Mouse (Mus musculus) CH12.LX (cell line): ENCODE measurements at regions not wholly inside any gene's neighbourhood (a gene's known extent, or its start where the extent isn't known, plus 50 kb on each side); places are given as distances from the start of the nearest gene placed in this dataset.
A peak's percentile ranks its signal among the peaks of the same experiment; 100 is the strongest.

ENCODE experiments used
- DNase-seq: peaks from one replicate; pipeline ENCODE4 v3.0.0-alpha.2; 2013; ENCODE audit errors: extremely low read depth
- H3K27ac ChIP-seq: 2 replicates; pipeline ENCODE4 v1.5.1; 2012; ENCODE audit warnings: low read depth, mild to moderate bottlenecking, control low read depth, moderate library complexity; ENCODE audit not compliant: insufficient read depth
- H3K27me3 ChIP-seq: replicated peaks from 2 replicates; pipeline ENCODE3; 2012; ENCODE audit warnings: inconsistent platforms
- H3K36me3 ChIP-seq, 2 experiments: replicated peaks in 1 of 2; 2 replicates each; pipeline versions ENCODE3 to v1.6.1; 2012; ENCODE audit warnings: inconsistent platforms in 1 of 2, low read length in 1 of 2, mild to moderate bottlenecking in 1 of 2, mixed read lengths in 1 of 2, moderate library complexity in 1 of 2; ENCODE audit not compliant: control insufficient read depth in 1 of 2, insufficient read depth in 1 of 2
- H3K4me1 ChIP-seq, 2 experiments: 2 replicates each; pipeline ENCODE4 v1.6.1; 2012; ENCODE audit warnings: inconsistent platforms in 1 of 2, moderate library complexity in 1 of 2; ENCODE audit not compliant: insufficient read depth in 2 of 2, control insufficient read depth in 1 of 2
- H3K4me2 ChIP-seq: 2 replicates; pipeline ENCODE4 v1.6.1; 2012; ENCODE audit warnings: low read depth, mild to moderate bottlenecking, control low read depth; ENCODE audit not compliant: poor library complexity, insufficient read depth, severe bottlenecking
- H3K4me3 ChIP-seq, 3 experiments: fragments of 150-350 bp in 1 of 3; sonication (generic) in 1 of 3; replicated peaks in 1 of 3; 2 replicates each; pipeline versions ENCODE3 to v1.5.1; 2011 to 2012; ENCODE audit warnings: low read depth in 2 of 3, low read length in 2 of 3, mild to moderate bottlenecking in 2 of 3, moderate library complexity in 2 of 3, control low read depth in 1 of 3, improper control_type of control experiment in 1 of 3, inconsistent platforms in 1 of 3, mixed read lengths in 1 of 3; ENCODE audit not compliant: poor library complexity in 1 of 3
- H3K79me2 ChIP-seq: replicated peaks from 2 replicates; pipeline ENCODE4 v1.6.1; 2012; ENCODE audit warnings: mild to moderate bottlenecking, moderate library complexity; ENCODE audit not compliant: control insufficient read depth, poor library complexity, insufficient read depth, severe bottlenecking; ENCODE audit errors: extremely low read depth
- H3K9ac ChIP-seq: 2 replicates; pipeline ENCODE4 v1.6.1; 2012; ENCODE audit warnings: low read depth, mild to moderate bottlenecking, control low read depth, moderate library complexity; ENCODE audit not compliant: insufficient read depth
- H3K9me3 ChIP-seq: replicated peaks from 2 replicates; pipeline ENCODE3; 2012; ENCODE audit warnings: low read length, inconsistent platforms, mixed read lengths
- BHLHE40 ChIP-seq: IDR thresholded peaks from 2 replicates; pipeline ENCODE4 v1.6.1; 2011; ENCODE audit warnings: mild to moderate bottlenecking, low read depth, low read length, improper control_type of control experiment
- CHD1 ChIP-seq: IDR thresholded peaks from 2 replicates; pipeline ENCODE4 v1.6.1; 2012; ENCODE audit warnings: low read depth, low read length, improper control_type of control experiment, inconsistent platforms
- CHD2 ChIP-seq: IDR thresholded peaks from 2 replicates; pipeline ENCODE4 v1.6.1; 2011; ENCODE audit warnings: low read length, improper control_type of control experiment
- EP300 ChIP-seq: IDR thresholded peaks from 2 replicates; pipeline ENCODE4 v1.6.1; 2011; ENCODE audit warnings: low read length, improper control_type of control experiment
- ETS1 ChIP-seq: conservative IDR thresholded peaks from 2 replicates; pipeline ENCODE4 v1.6.1; 2012; ENCODE audit warnings: low read depth, mild to moderate bottlenecking, inconsistent platforms, low read length, improper control_type of control experiment, moderate library complexity
- HCFC1 ChIP-seq: IDR thresholded peaks from 2 replicates; pipeline ENCODE4 v1.6.1; 2012; ENCODE audit warnings: low read depth, mild to moderate bottlenecking, inconsistent platforms, low read length, improper control_type of control experiment
- IRF4 ChIP-seq: IDR thresholded peaks from 2 replicates; pipeline ENCODE4 v1.6.1; 2014; ENCODE audit warnings: low read depth, mild to moderate bottlenecking, inconsistent platforms, low read length, improper control_type of control experiment
- JUND ChIP-seq: conservative IDR thresholded peaks from 2 replicates; pipeline ENCODE4 v1.6.1; 2011; ENCODE audit warnings: low read depth, low read length, improper control_type of control experiment
- MAX ChIP-seq: IDR thresholded peaks from 2 replicates; pipeline ENCODE4 v1.6.1; 2011; ENCODE audit warnings: low read length, improper control_type of control experiment
- MAZ ChIP-seq: IDR thresholded peaks from 2 replicates; pipeline ENCODE4 v1.6.1; 2012; ENCODE audit warnings: low read depth, mild to moderate bottlenecking, inconsistent platforms, low read length, improper control_type of control experiment, moderate library complexity
- MEF2A ChIP-seq: IDR thresholded peaks from 2 replicates; pipeline ENCODE4 v1.6.1; 2014; ENCODE audit warnings: low read depth, mild to moderate bottlenecking, inconsistent platforms, low read length, improper control_type of control experiment, borderline replicate concordance
- MXI1 ChIP-seq: IDR thresholded peaks from 2 replicates; pipeline ENCODE4 v1.6.1; 2011; ENCODE audit warnings: mild to moderate bottlenecking, low read depth, low read length, improper control_type of control experiment
- MYC ChIP-seq: IDR thresholded peaks from 2 replicates; pipeline ENCODE4 v1.6.1; 2011; ENCODE audit warnings: low read depth, mild to moderate bottlenecking, improper control_type of control experiment, low read length
- NELFE ChIP-seq: IDR thresholded peaks from 2 replicates; pipeline ENCODE4 v1.6.1; 2011; ENCODE audit warnings: low read depth, low read length, improper control_type of control experiment
- PAX5 ChIP-seq: IDR thresholded peaks from 2 replicates; pipeline ENCODE4 v1.6.1; 2012; ENCODE audit warnings: low read length, inconsistent platforms, mixed read lengths
- POLR2A ChIP-seq: IDR thresholded peaks from 2 replicates; pipeline ENCODE4 v1.6.1; 2011; ENCODE audit warnings: low read depth, mild to moderate bottlenecking, improper control_type of control experiment, low read length
- RCOR1 ChIP-seq: conservative IDR thresholded peaks from 2 replicates; pipeline ENCODE4 v1.6.1; 2012; ENCODE audit warnings: low read depth, mild to moderate bottlenecking, inconsistent platforms, low read length, improper control_type of control experiment
- SIN3A ChIP-seq: IDR thresholded peaks from 2 replicates; pipeline ENCODE4 v1.6.1; 2012; ENCODE audit warnings: low read length, improper control_type of control experiment, inconsistent platforms
- TCF12 ChIP-seq: IDR thresholded peaks from 2 replicates; pipeline ENCODE4 v1.6.1; 2014; ENCODE audit warnings: low read depth, mild to moderate bottlenecking, inconsistent platforms, low read length, improper control_type of control experiment
- USF2 ChIP-seq: conservative IDR thresholded peaks from 2 replicates; pipeline ENCODE4 v1.6.1; 2011; ENCODE audit warnings: low read depth, low read length, improper control_type of control experiment
- ZKSCAN1 ChIP-seq: IDR thresholded peaks from 2 replicates; pipeline ENCODE4 v1.6.1; 2012; ENCODE audit warnings: low read depth, inconsistent platforms, low read length, improper control_type of control experiment, borderline replicate concordance
- dilution Hi-C: fragments of 300-500 bp; cut with MboI; formaldehyde crosslinking; loops from 2 replicates; pipeline ENCODE4 v1.14.3; 2020; ENCODE audit warnings: low sequenced_read_pairs; ENCODE audit not compliant: extremely low pct_unique_long_range_greater_than_20kb, extremely low pct_ligation_motif_present
- in situ Hi-C: fragments of 300-500 bp; cut with MboI; formaldehyde crosslinking; loops from 3 replicates; pipeline ENCODE4 v1.14.3; 2019; ENCODE audit warnings: low sequenced_read_pairs, low pct_ligation_motif_present, low pct_unique_long_range_greater_than_20kb, mixed read lengths

GRCm38 (mm10) chr3:58205526-58205925, 209.0 kb upstream of the Tsc22d2 start:
- DNase-seq: no peak
- H3K79me2 ChIP-seq: no peaks in the 10 kb centered on the region
- peaks cover 4% of the 10 kb centered on the region for H3K9me3 ChIP-seq
- TF ChIP-seq CHD1 (no peak), TCF12 (no peak), NELFE (no peak), POLR2A (no peak), MYC (no peak), USF2 (no peak), RCOR1 (no peak), ETS1 (no peak), ZKSCAN1 (no peak), BHLHE40 (no peak), JUND (no peak), SIN3A (no peak)
- dilution Hi-C loops (no loop called here), in situ Hi-C loops (no loop called here)
- H3K4me1 ChIP-seq: peaks cover 2 to 8% of the 10 kb centered on the region in 2 experiments; a peak in 3 of 4 replicates
- no peaks in the 10 kb centered on the region for H3K36me3 ChIP-seq
- H3K27ac ChIP-seq: no peak overlapping the region
- no peak overlapping the region for H3K4me2 ChIP-seq
- H3K9ac ChIP-seq: no peak overlapping the region
- no peak overlapping the region for H3K4me3 ChIP-seq
- no peaks in the 10 kb centered on the region for H3K27me3 ChIP-seq

- dilution Hi-C loops: no loop called here
- peak overlapping the region; percentile 40; the same call in 1 of the 2 replicates for H3K4me2 ChIP-seq
- no peak overlapping the region for H3K27ac ChIP-seq
- H3K4me3 ChIP-seq: no peak overlapping the region
- no peak overlapping the region for H3K9ac ChIP-seq
- TF ChIP-seq MXI1 (0 out of 2 replicates have a peak, but pooled peaks have one; percentile 33), EP300 (peak; percentile 58; the same call in 1 of the 2 replicates), MEF2A (peak; percentile 22; the same call in 1 of the 2 replicates), IRF4 (peak; percentile 34; the same call in 1 of the 2 replicates), ETS1 (peak; percentile 26; the same call in 1 of the 2 replicates), MAX (peak; percentile 36; the same call in 1 of the 2 replicates), HCFC1 (no peak), MAZ (0 out of 2 replicates have a peak, but pooled peaks have one; percentile 45), PAX5 (no peak), CHD2 (peak; percentile 18; the same call in 1 of the 2 replicates)
- H3K9me3 ChIP-seq: peaks cover 4% of the 10 kb centered on the region
- in situ Hi-C loops: no loop called here
- DNase-seq: peak; percentile 49
- H3K79me2 ChIP-seq: no peaks in the 10 kb centered on the region
- H3K4me1 ChIP-seq: peaks cover 2 to 8% of the 10 kb centered on the region in 2 experiments; a peak in 3 of 4 replicates
- H3K27me3 ChIP-seq: no peaks in the 10 kb centered on the region
- H3K36me3 ChIP-seq: no peaks in the 10 kb centered on the region
These were observed 207.6 kb upstream of the Tsc22d2 start for GRCm38 (mm10) chr3:58206776-58207398.
